Mouse (Mus musculus) left cerebral cortex, postnatal 4 days (tissue): ENCODE data around the gene Lrrk1. TPM values are rescaled to one million over a fixed set of nuclear protein-coding genes. Genes with fewer than 3 reads are reported as not detected.

Source experiments
- microRNA-seq: library from miRNA; unstranded; fragments of <30 nt; microRNA quantifications from one replicate; pipeline ENCODE4 v1.2.0, GENCODE M21; 2022
- total RNA-seq, 2 experiments: library from RNA; stranded (reverse); gene quantifications; 2 replicates each; pipeline ENCODE4 v1.2.3; 2021

Gene Lrrk1
- total RNA-seq, 2 experiments from 2014 or later: 4.5 to 6.9 TPM

Small RNA genes within 50 kb of the gene (microRNA-seq; reads per million reads assigned to microRNA genes)
- not detected for gene Mir7057

Other genes starting within 250 kb of the Lrrk1 start
- gene Gm10974, start 22.4 kb downstream of the Lrrk1 start, total RNA-seq: not detected
- 1 to 10 TPM; 2.9 TPM for gene Aldh1a3, start 39.2 kb upstream of the Lrrk1 start, total RNA-seq